In the genomic region with DNA sequence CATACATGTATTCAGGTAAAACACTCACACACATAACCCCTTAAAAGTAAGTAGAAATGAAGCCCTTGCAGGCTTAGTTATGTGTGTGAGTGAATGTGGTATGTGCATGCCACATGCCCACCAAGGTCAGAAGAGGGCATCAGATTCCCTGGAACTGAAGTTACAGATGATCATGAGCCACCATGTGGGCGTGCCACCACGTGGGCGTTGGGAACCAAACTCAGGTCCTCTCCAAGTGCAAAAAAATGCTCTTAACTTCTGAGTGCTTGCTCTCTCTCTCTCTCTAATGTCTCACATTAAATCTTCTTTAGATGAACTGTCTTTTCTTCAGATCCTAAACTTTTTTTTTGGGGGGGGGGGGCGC, we compare ENCODE assay signal across 7 mouse cellular contexts. TPM values are rescaled to one million over a fixed set of nuclear protein-coding genes. Genes with fewer than 3 reads are reported as not detected.
A peak's percentile ranks its signal among the peaks of the same experiment; 100 is the strongest.
DNase-seq lines count a peak whose midpoint lies in the region; ATAC-seq and TF ChIP-seq lines count a peak whose summit lies in the region.

A gene (minus strand): TSS at position 139 of the 364 bp plus-strand sequence.

- no peak for DNase-seq in Patski (ENCODE audit: low read depth, low spot score)
- DNase-seq in forebrain, embryonic 11.5 days (ENCODE audit: low spot score): no peak
- no peak for DNase-seq in left cerebral cortex, postnatal 10 days (ENCODE audit: extremely low spot score in 1 of 2, low spot score in 2 of 2)
- no peak for DNase-seq in urinary bladder, postnatal 25 days (ENCODE audit: low spot score)

- no peak for TF ChIP-seq CTCF in E14TG2a.4 (conservative IDR thresholded peaks at IDR 0.05; ENCODE audit: low read length)
- TF ChIP-seq CTCF in Patski (IDR thresholded peaks at IDR 0.05): no peak

- peak within 1 kb of the TSS; percentile 84 for H3K9ac ChIP-seq in forebrain, embryonic 11.5 days (ENCODE audit: low read length)

- 42% methylated on average over 4 of the region's 4 CpGs for WGBS in forebrain, embryonic 11.5 days

- intact Hi-C loops in left cerebral cortex, postnatal 10 days (cut with DNase I): loop anchor here (5.0 to 10.0 kb wide), 2 partner anchors 36 to 83 kb away; a partner anchor contains a TSS

- ATAC-seq in Patski: no peak
- no peak for ATAC-seq in forebrain, embryonic 11.5 days (replicated peaks; ENCODE audit: low FRiP score)
- ATAC-seq in hematopoietic stem cell, adult 5-6 weeks (replicated peaks in 1 of 2; ENCODE audit: insufficient read depth in 1 of 2, low FRiP score in 2 of 2, low TSS enrichment in 1 of 2, low read depth in 1 of 2, poor library complexity in 2 of 2, severe bottlenecking in 2 of 2): peak; percentile 19 to 46; a peak in 3 of 4 replicates
- ATAC-seq in megakaryocyte-erythroid progenitor cell, adult 5-6 weeks (replicated peaks; ENCODE audit: low FRiP score, low TSS enrichment, poor library complexity, severe bottlenecking): peak; percentile 27; the same call in 1 of the 2 replicates

- CTCF ChIA-PET in Patski (lab: Charles Lee): interaction anchor here (0.6 to 1.0 kb wide), 3 partner anchors 9 to 26 kb away, joined by 3 read pairs; no protein-coding TSS in a partner anchor

- H3K27me3 ChIP-seq in E14TG2a.4 (ENCODE audit: insufficient read depth, low read length) (0 out of 2 replicates have a peak, but pooled peaks cover 5% of the 10 kb centered on the region), Patski (no peaks in the 10 kb centered on the region)
- H3K27me3 ChIP-seq in forebrain, embryonic 11.5 days (ENCODE audit: control insufficient read depth, insufficient read depth, low read length): no peaks in the 10 kb centered on the region

- H3K4me3 ChIP-seq in E14TG2a.4 (replicated peaks; ENCODE audit: low read length): peak within 1 kb of the TSS; percentile 90
- peak within 1 kb of the TSS; percentile 49 for H3K4me3 ChIP-seq in forebrain, embryonic 11.5 days (ENCODE audit: low read depth, low read length)

- in situ Hi-C loops in Patski (cut with MboI; ENCODE audit: low pct_unique_long_range_greater_than_20kb): loop anchor here (5.0 to 10.0 kb wide), 2 partner anchors 106 to 223 kb away; no protein-coding TSS in a partner anchor

- peaks cover 65% of the 10 kb centered on the region for H3K4me1 ChIP-seq in E14TG2a.4 (replicated peaks; ENCODE audit: low read depth, low read length)
- peaks cover 6% of the 10 kb centered on the region; the same call in 1 of the 2 replicates for H3K4me1 ChIP-seq in forebrain, embryonic 11.5 days (replicated peaks; ENCODE audit: control insufficient read depth, insufficient read depth, low read length)

- no peaks in the 10 kb centered on the region for H3K9me3 ChIP-seq in E14TG2a.4 (ENCODE audit: low read length)
- H3K9me3 ChIP-seq in forebrain, embryonic 11.5 days (ENCODE audit: control insufficient read depth, low read length): no peaks in the 10 kb centered on the region

- peak within 1 kb of the TSS; percentile 32; the same call in 1 of the 2 replicates for H3K27ac ChIP-seq in forebrain, embryonic 11.5 days (ENCODE audit: low read depth, low read length)

- POLR2A ChIA-PET in Patski (lab: Charles Lee): interaction anchor here (0.6 to 1.0 kb wide), 5 partner anchors 9 to 341 kb away, joined by 3 to 6 read pairs (median 3); no protein-coding TSS in a partner anchor

- H3K4me2 ChIP-seq in forebrain, embryonic 11.5 days (ENCODE audit: low read depth, low read length, severe bottlenecking): peak within 1 kb of the TSS; percentile 97

- H3K36me3 ChIP-seq in E14TG2a.4 (ENCODE audit: insufficient read depth, low read length): peaks cover 58% of the 10 kb centered on the region
- H3K36me3 ChIP-seq in forebrain, embryonic 11.5 days (ENCODE audit: control insufficient read depth, insufficient read depth, low read length): no peaks in the 10 kb centered on the region

RNA-seq across cellular contexts. Expression of the gene that starts here (rescaled TPM):
- polyA plus RNA-seq in Patski (2021): 61.7 TPM
- polyA plus RNA-seq in forebrain, embryonic 11.5 days (2014; fragmentation: Nextera tagmentation; extraction: Ambion mirVana): 20.9 and 21.5 TPM in 2 replicates
- 38.8 and 79.5 TPM in 2 replicates for total RNA-seq in hematopoietic stem cell, adult 5-6 weeks (2017)
- 10 to 100 TPM; 74.6 to 80.0 TPM for total RNA-seq in left cerebral cortex, postnatal 10 days (2021)
- 93.9 and 150 TPM in 2 replicates for total RNA-seq in megakaryocyte-erythroid progenitor cell, adult 5-6 weeks (2014; fragmentation: Nextera tagmentation)
- 29.5 and 38.9 TPM in 2 replicates for total RNA-seq in megakaryocyte-erythroid progenitor cell, adult 5-6 weeks (2017)

Comparison
In these comparisons a context has a peak if more than half of its experiments do, and no peak if none do; other contexts are left out.
1. ATAC-seq: peak in hematopoietic stem cell, adult 5-6 weeks (2 of 2) and megakaryocyte-erythroid progenitor cell, adult 5-6 weeks (single experiment); none in Patski (single experiment) and forebrain, embryonic 11.5 days (single experiment).